Mouse (Mus musculus) cortical plate, adult 2 months (tissue): ENCODE data around the gene Tacc3.

Experiments used
- CTCF ChIP-seq: fragments of 200-500 bp; IDR thresholded peaks from 2 replicates; pipeline ENCODE4 v1.5.1; 2011; ENCODE audit warnings: mild to moderate bottlenecking, control low read depth, low read length; ENCODE audit not compliant: insufficient read depth; ENCODE audit errors: extremely low read depth
- POLR2A ChIP-seq: fragments of 200-500 bp; IDR thresholded peaks from 2 replicates; pipeline ENCODE4 v1.6.1; 2011; ENCODE audit warnings: mild to moderate bottlenecking, low read length, control low read depth; ENCODE audit not compliant: insufficient read depth; ENCODE audit errors: extremely low read depth

DNA sequence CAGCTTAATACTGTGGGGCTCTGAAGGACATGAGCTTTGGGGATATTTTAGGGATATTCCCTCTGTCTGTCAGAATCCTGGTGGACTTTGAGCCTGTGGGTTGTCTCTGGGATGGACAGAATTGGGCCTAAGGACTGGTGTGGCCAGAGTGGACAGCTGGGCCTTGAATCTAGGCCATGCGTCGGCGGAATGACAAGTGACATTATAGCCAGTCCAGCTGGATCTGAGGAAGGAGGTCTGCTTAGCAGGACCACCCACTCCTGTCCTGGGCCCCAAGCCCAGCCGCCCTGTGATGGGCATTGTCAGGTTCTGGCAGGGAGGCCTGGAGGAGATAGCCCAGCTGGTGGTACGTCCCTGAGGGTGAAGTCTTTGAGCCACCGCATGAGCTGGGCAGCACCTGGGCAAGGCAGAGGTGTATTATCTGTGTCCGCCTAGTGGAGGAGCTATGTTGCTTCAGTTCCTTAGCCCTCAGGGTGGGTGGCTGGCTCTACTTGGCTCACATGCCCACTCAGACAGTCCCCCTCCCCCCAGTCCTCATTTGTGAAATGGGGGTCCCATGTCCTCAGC lies 68.2 kb downstream of the Tacc3 start:
- TF ChIP-seq CTCF (no peak), POLR2A (no peak)
